Mouse (Mus musculus): ENCODE results near the gene Pomc.
"Not testable (repeated sequence)": the region's sequence is repeated elsewhere in the genome, so short reads cannot be mapped to it uniquely, and the experiment has no call there.

Gene Pomc

GRCm38 (mm10) chr12:3967196-3967595, 12.4 kb downstream of the Pomc start:
- in situ Hi-C loops (cut with MseI, MboI) = no loop called here

- in situ Hi-C loops (cut with MseI, MboI) = no loop called here
These were observed 13.6 kb downstream of the Pomc start for GRCm38 (mm10) chr12:3968380-3968779.

- in situ Hi-C loops (cut with MseI, MboI) = not testable (repeated sequence)
These were observed 18.4 kb downstream of the Pomc start for GRCm38 (mm10) chr12:3973169-3973568.

GRCm38 (mm10) chr12:3980991-3981349, 26.2 kb downstream of the Pomc start:
- in situ Hi-C loops (cut with MseI, MboI) = loop anchor here (5.0 kb wide), 1 partner anchor 96 kb away; no protein-coding TSS in a partner anchor

- in situ Hi-C loops (cut with MseI, MboI) = loop anchor here (5.0 kb wide), 1 partner anchor 96 kb away; no protein-coding TSS in a partner anchor
These were observed 26.8 kb downstream of the Pomc start for GRCm38 (mm10) chr12:3981350-3982131.

- in situ Hi-C loops (cut with MseI, MboI) = loop anchor here (5.0 kb wide), 1 partner anchor 95 kb away; no protein-coding TSS in a partner anchor
These were observed 27.5 kb downstream of the Pomc start for GRCm38 (mm10) chr12:3982257-3982656.

GRCm38 (mm10) chr12:3983736-3984135, 29.0 kb downstream of the Pomc start:
- in situ Hi-C loops (cut with MseI, MboI) = loop anchor here (5.0 kb wide), 1 partner anchor 94 kb away; no protein-coding TSS in a partner anchor

- in situ Hi-C loops (cut with MseI, MboI) = loop anchor here (5.0 kb wide), 1 partner anchor 93 kb away; no protein-coding TSS in a partner anchor
These were observed 29.7 kb downstream of the Pomc start for GRCm38 (mm10) chr12:3984446-3984845.

GRCm38 (mm10) chr12:3989943-3990342, 35.2 kb downstream of the Pomc start:
- in situ Hi-C loops (cut with MseI, MboI) = no loop called here

- in situ Hi-C loops (cut with MseI, MboI) = no loop called here
These were observed 36.3 kb downstream of the Pomc start for GRCm38 (mm10) chr12:3991047-3991446.

GRCm38 (mm10) chr12:3996749-3997148, 42.0 kb downstream of the Pomc start:
- in situ Hi-C loops (cut with MseI, MboI) = no loop called here

GRCm38 (mm10) chr12:4000406-4000805, 45.7 kb downstream of the Pomc start:
- in situ Hi-C loops (cut with MseI, MboI) = no loop called here

GRCm38 (mm10) chr12:4004648-4005047, 49.9 kb downstream of the Pomc start:
- in situ Hi-C loops (cut with MseI, MboI) = no loop called here

GRCm38 (mm10) chr12:4006079-4006478, 51.3 kb downstream of the Pomc start:
- in situ Hi-C loops (cut with MseI, MboI) = no loop called here

- in situ Hi-C loops (cut with MseI, MboI) = no loop called here
These were observed 52.4 kb downstream of the Pomc start for GRCm38 (mm10) chr12:4007181-4007580.

GRCm38 (mm10) chr12:4007766-4008165, 53.0 kb downstream of the Pomc start:
- in situ Hi-C loops (cut with MseI, MboI) = no loop called here

GRCm38 (mm10) chr12:4008731-4009130, 54.0 kb downstream of the Pomc start:
- in situ Hi-C loops (cut with MseI, MboI) = no loop called here
